Mouse (Mus musculus) CH12F3 (cell line): ENCODE measurements around the gene Toporsl.

Experiments used
- in situ Hi-C: fragments of 300-500 bp; cut with MboI; formaldehyde crosslinking; loops from 2 replicates; pipeline ENCODE4 v1.14.3; 2020; ENCODE audit warnings: low sequenced_read_pairs

The Toporsl gene

GRCm38 (mm10) chr4:52595927-52596326 lies at the start of gene Toporsl:
TSS of gene Toporsl (plus strand) at chr4:52596274.
- in situ Hi-C loops = no loop called here

DNA sequence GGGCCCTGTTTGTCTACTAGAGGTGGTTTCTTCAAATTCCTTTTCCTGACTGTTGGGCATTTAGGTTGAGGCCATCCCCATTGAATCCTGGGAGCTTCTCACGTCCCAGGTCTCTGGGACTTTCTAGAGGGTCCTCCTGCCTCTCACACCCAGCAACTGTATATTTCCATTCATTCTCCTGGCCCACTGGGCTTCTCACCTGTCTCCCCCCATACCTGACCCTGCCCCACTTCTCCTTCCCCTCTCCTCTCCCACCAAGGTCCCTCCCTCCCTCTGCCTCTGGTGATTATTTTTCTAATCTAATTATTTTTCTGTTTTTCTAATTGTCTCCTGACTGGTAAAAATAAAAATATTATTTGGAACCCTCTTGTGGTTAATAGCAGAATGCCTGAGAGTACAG lies 38.4 kb upstream of the Toporsl start:
- in situ Hi-C loops = no loop called here

DNA sequence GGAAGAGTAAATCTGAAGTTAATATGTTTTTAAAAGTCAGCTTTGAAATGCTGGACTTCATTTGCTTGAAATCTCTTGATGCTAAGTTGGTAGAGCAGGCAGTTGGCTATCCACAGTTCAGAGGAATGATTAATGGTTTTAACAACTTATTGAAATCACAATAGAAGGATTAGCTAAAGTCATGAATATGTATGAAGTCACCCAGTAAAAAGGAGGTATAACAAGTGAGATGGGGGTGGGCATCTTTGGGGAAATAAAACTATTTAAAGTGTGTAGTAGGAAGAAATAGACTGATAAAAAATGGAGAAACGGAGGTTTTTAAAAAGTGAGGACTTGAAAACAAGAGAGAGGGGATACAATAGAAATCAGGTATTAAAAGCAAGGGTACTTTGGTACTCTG lies 38.0 kb upstream of the Toporsl start:
- in situ Hi-C loops = no loop called here

GRCm38 (mm10) chr4:52563859-52564258 lies 32.2 kb upstream of the Toporsl start:
- in situ Hi-C loops = no loop called here

DNA sequence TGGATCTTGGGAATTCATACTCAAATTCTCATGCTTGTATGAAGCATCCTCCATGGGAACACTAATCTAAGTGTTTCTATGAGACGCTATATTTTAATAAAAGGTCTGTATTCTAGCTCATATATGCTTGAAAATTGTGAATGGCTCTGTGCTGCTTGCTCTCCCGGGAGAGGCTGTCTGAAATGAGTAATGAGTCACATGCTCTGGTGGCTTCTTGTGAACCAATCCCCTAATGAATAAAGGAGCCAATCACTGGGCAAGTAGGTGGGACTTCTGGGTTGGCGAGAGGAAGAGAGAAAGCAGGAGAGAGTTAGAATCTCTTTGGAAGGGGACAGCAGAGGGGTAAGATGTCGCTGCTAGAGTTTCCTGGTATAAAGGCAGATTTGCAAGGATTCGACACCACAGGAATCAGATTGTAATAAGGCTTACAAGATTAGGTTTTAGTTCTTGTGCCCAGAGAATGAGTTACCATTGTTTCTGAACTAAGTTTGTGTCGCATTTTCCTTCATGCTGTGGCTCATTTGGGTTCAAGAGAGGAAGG lies 9.8 kb upstream of the Toporsl start:
- in situ Hi-C loops = no loop called here

GRCm38 (mm10) chr4:52593821-52594356 lies 2.2 kb upstream of the Toporsl start:
- in situ Hi-C loops = no loop called here

- in situ Hi-C loops = no loop called here
Observed at GRCm38 (mm10) chr4:52594632-52595031, 1.4 kb upstream of the Toporsl start.

DNA sequence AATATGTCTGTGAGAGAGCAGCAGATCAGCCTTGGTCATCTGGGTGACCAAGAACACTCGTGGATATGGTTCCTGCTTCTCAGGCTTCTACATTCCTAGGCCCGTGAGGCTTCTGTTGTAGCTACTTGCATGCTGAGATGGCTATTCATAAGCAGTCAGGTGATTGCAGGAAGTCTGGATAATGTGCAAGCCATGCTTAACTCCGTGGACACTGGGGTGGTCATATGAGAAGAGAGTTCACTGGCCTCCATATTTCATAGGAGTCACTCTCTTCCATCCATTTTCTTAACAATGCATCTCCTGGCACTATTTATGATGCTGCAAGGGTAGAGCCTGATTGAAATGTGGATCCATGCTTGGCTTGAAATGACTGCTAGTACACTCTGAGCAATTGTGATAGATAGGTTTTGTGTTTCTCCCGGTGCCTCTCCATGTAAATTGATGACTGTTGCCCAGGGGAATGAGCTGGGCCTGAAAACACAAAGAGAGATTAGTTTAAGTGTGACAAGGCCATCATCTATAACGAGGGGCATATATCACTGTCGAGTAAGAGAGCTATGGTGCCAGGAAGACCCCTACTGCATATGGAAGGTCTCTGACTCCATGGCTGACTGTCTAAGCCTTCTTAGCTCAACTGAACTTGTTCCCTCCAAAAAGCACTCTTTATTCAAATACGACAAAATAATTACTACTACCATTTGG lies 2.3 kb downstream of the Toporsl start:
- in situ Hi-C loops = no loop called here

GRCm38 (mm10) chr4:52606923-52607322 lies 10.8 kb downstream of the Toporsl start:
- in situ Hi-C loops = no loop called here

GRCm38 (mm10) chr4:52634986-52635385 lies 38.9 kb downstream of the Toporsl start:
- in situ Hi-C loops = no loop called here

- in situ Hi-C loops = no loop called here
Observed at GRCm38 (mm10) chr4:52647791-52648190, 51.7 kb downstream of the Toporsl start.

- in situ Hi-C loops = no loop called here
Observed at GRCm38 (mm10) chr4:52659701-52660100, 63.6 kb downstream of the Toporsl start.

DNA sequence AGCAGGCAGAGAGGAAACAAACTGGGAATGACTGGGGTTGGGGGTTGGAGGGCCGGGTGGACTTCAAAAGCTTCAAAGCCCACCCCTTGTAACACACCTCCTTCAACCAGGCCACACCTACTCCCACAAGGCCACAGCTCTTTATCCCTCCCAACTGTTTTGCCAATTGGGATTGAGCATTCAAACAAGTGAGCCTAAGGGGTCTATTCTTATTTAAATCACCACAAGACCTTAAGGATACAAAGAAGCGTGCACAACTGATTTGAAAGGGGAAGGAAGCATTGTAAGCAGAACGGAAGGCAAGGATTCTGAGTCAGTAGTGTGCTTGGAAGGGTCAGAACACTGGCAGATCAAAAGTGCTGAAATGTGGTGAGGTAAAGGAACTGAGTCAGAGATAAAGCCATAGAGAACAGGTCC lies 64.6 kb downstream of the Toporsl start:
- in situ Hi-C loops = no loop called here

DNA sequence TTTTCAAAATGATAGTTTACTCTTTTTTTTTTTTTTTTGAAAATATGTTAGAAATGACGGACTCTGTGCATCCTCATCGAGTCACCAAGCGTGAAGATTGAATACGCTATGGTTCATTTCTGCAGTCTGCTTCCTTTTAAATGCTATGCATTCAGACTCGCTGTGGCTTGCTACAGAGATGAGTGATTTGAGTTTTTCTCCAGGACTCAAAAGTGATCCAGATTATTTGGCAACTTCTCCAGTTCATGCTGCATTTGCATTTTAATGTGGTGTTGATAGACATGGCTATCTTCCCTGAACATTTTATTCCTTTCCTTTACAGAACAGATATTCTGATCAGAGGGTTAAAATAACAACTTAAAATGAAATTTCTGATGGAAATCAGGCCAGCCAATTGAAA lies 65.2 kb downstream of the Toporsl start:
- in situ Hi-C loops = no loop called here
